In the genomic region with DNA sequence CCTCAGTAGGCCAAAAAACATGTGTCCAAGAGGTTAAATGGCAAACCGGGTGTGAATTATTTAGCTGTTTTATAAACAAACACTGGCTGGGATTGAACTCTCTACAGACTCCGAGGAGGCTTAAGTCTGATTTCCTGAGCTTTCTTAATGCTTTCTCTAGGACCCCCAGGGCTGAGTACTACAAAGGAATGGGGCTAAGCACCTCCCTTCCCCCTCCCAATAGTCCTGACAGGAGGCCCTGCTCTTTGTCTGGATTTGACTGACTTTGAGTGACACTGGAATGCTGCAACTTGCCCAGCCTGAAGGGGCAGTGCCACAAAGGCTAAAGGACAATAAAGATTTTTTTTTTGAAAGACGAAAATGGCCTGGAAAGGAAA, we compare ENCODE assay signal across 9 mouse cellular contexts.
DNase-seq lines count a peak whose midpoint lies in the region; ATAC-seq lines count a peak whose summit lies in the region.
"Had no signal": no experiment of that assay in that cellular context is flagged by ENCODE, and none has a peak within 500 bp of the region (broad histone marks: within the 10 kb centered on the region; RNA-seq: fewer than 3 reads in every experiment).

No protein-coding gene starts in this region.

- no peak overlapping the region for H3K4me3 ChIP-seq in neural tube, embryonic 12.5 days
- H3K4me3 ChIP-seq in limb, embryonic 10.5 days, result no peak overlapping the region
- H3K4me3 ChIP-seq: erythroblast, embryonic 14.5 days had no signal

- 2% methylated on average over 3 of the region's 3 CpGs for WGBS in neural tube, embryonic 12.5 days
- 5% methylated on average over 3 of the region's 3 CpGs for WGBS in limb, embryonic 10.5 days

- no peaks in the 10 kb centered on the region for H3K27me3 ChIP-seq in neural tube, embryonic 12.5 days (replicated peaks)
- no peaks in the 10 kb centered on the region for H3K27me3 ChIP-seq in limb, embryonic 10.5 days (ENCODE audit: low read depth, poor library complexity, severe bottlenecking)

- no peaks in the 10 kb centered on the region for H3K9me3 ChIP-seq in neural tube, embryonic 12.5 days
- no peaks in the 10 kb centered on the region for H3K9me3 ChIP-seq in limb, embryonic 10.5 days (replicated peaks)

- no peak overlapping the region for H3K9ac ChIP-seq in neural tube, embryonic 12.5 days

- H3K27ac ChIP-seq in neural tube, embryonic 12.5 days, result no peak overlapping the region
- peak overlapping the region; percentile 75 for H3K27ac ChIP-seq in limb, embryonic 10.5 days

- no peak for DNase-seq in neural tube, embryonic 10.5 days (ENCODE audit: extremely low spot score, low spot score)
- DNase-seq in heart, adult 8-10 months (ENCODE audit: low spot score), result peak; percentile 63
- DNase-seq in limb, embryonic 10.5 days (ENCODE audit: low spot score), result no peak
- no peak for DNase-seq in thymus, postnatal 10 days (ENCODE audit: low spot score in 2 of 2)
- no peak for DNase-seq in left cerebral cortex, adult 8-10 months (ENCODE audit: low spot score in 2 of 2)
- DNase-seq in cerebellum, adult 11-12 months, result no peak

- peaks cover 10% of the 10 kb centered on the region for H3K4me1 ChIP-seq in neural tube, embryonic 12.5 days
- H3K4me1 ChIP-seq in limb, embryonic 10.5 days, result peaks cover 17% of the 10 kb centered on the region

- peak overlapping the region; percentile 39; the same call in 1 of the 2 replicates for H3K4me2 ChIP-seq in neural tube, embryonic 12.5 days (replicated peaks)
- H3K4me2 ChIP-seq: liver, embryonic 11.5 days had no signal

- ATAC-seq in neural tube, embryonic 12.5 days (ENCODE audit: low FRiP score, low read depth), result peak; percentile 56; the same call in 1 of the 2 replicates

- no peaks in the 10 kb centered on the region for H3K36me3 ChIP-seq in neural tube, embryonic 12.5 days
- no peaks in the 10 kb centered on the region for H3K36me3 ChIP-seq in limb, embryonic 10.5 days
